Mouse (Mus musculus): ENCODE measurements around the gene Hoxa3.

DNA sequence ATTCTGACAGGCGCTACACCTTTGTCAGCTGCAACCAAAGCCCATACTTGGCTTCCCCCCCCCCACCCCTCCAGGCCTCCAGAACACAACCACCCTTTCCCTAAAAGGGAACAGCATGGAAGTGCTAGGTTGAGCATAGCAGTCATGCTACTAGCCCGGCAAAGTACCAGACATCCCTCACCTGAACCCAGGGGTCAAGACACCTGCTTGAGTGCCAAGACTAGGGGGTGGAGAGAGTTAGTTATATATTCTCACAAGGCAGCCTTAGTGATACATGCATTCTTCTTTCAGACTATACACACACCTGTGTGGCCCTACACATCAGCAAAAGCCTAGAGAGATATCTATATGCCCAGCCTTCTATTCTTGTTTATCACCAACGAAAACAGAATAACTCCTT lies 27.3 kb downstream of the Hoxa3 start:
- no peak for TF ChIP-seq CTCF (IDR thresholded peaks at IDR 0.05; ENCODE audit: borderline replicate concordance, control insufficient read depth, extremely low read depth, insufficient read depth, low read length, poor library complexity)
- no peak for TF ChIP-seq POLR2A (IDR thresholded peaks at IDR 0.05; ENCODE audit: control insufficient read depth, extremely low read depth, insufficient read depth, low read length, poor library complexity)
